Mouse (Mus musculus) ES-Bruce4 (cell line): ENCODE results near the gene Auts2.

Experiments
- CTCF ChIP-seq: IDR thresholded peaks from one replicate; pipeline ENCODE4 v1.8.1; 2011; ENCODE audit warnings: low read depth, low read length
- EP300 ChIP-seq: IDR thresholded peaks from 2 replicates; pipeline ENCODE4 v1.6.1; 2011; ENCODE audit warnings: low read depth, low read length; ENCODE audit not compliant: insufficient read depth
- POLR2A ChIP-seq: IDR thresholded peaks from one replicate; pipeline ENCODE4 v1.8.1; 2011; ENCODE audit warnings: low read length; ENCODE audit not compliant: insufficient read depth

- TF ChIP-seq CTCF (no peak), POLR2A (no peak), EP300 (no peak)
Measured at GRCm38 (mm10) chr5:131597503-131597902, 945.6 kb downstream of the Auts2 start.
